8 mouse cellular contexts compared by ENCODE assay signal in the genomic region with DNA sequence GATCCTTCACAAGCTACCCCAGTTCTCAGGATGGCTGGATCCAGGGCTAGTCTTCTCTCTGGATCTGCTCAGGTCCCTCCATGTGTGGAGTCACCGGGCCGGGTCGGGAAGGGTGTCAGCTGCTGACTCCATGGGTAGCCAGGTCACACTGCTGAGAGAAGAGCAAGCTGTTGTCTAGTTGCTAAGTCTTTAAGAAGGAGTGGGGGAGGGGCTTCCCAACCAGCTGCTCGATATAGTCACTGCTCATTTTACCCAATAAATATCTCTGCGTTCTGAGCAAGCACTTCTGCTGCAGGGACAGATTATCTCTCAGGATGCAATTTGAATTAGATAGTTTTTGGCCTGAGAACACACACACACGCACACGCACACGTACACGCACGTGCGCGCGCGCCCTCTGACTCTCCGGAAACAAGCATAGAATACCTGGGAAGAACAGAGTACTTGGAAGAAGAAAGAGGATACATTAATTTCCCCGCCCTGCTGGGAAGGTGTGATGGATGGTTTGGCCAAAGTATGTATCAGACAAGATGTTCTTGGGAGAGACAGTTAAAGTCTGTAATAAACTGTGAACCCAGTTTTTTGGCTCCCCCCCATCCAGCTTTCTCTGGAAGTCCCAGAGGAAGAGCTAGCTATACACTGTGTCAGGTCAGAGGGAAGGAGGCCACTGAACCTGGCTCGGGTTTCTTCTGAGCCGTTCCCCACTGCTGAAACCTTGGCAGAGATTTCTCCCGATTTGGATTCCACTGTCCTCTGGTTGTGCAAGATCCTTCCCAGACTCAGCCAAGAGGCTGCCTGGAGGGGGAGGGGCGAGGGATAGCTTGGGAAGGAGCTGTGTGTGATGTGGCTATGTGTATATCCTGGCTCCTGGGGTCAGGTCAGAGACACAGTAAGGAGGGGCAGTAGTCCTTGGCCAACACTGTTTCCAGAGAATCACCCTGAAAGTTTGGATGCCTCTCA. TPM values are rescaled to one million over a fixed set of nuclear protein-coding genes. Genes with fewer than 3 reads are reported as not detected.
A peak's percentile ranks its signal among the peaks of the same experiment; 100 is the strongest.
DNase-seq lines count a peak whose midpoint lies in the region; ATAC-seq lines count a peak whose summit lies in the region.

No protein-coding gene starts in this region.

- H3K9me3 ChIP-seq in embryonic facial prominence, embryonic 10.5 days = peaks cover 10% of the 10 kb centered on the region; the same call in 1 of the 2 replicates
- H3K9me3 ChIP-seq in intestine, embryonic 15.5 days = no peaks in the 10 kb centered on the region

- H3K27me3 ChIP-seq in embryonic facial prominence, embryonic 10.5 days (replicated peaks; ENCODE audit: low read depth, poor library complexity, severe bottlenecking) = no peaks in the 10 kb centered on the region
- H3K27me3 ChIP-seq in intestine, embryonic 15.5 days (replicated peaks) = no peaks in the 10 kb centered on the region

- H3K4me2 ChIP-seq in intestine, embryonic 15.5 days (replicated peaks) = no peak overlapping the region

- no peaks in the 10 kb centered on the region for H3K36me3 ChIP-seq in embryonic facial prominence, embryonic 10.5 days (replicated peaks)
- H3K36me3 ChIP-seq in intestine, embryonic 15.5 days = no peaks in the 10 kb centered on the region

- no peak overlapping the region; the same call in 1 of the 2 replicates for H3K27ac ChIP-seq in embryonic facial prominence, embryonic 10.5 days (replicated peaks)
- H3K27ac ChIP-seq in intestine, embryonic 15.5 days = peak overlapping the region; percentile 75

- WGBS in embryonic facial prominence, embryonic 10.5 days = 85% methylated on average over 20 of the region's 20 CpGs
- 60% methylated on average over 20 of the region's 20 CpGs for WGBS in intestine, embryonic 15.5 days

- H3K9ac ChIP-seq in intestine, embryonic 15.5 days = no peak overlapping the region

- DNase-seq in cerebellum, adult 11 months = peak; percentile 33
- peak; percentile 8 for DNase-seq in embryonic facial prominence, embryonic 10.5 days (ENCODE audit: low spot score)
- peak; percentile 85 for DNase-seq in lung, postnatal 14 days
- no peak for DNase-seq in spleen, postnatal 10 days (ENCODE audit: low spot score in 2 of 2)
- DNase-seq in thymus, postnatal 0 days (ENCODE audit: low spot score) = no peak
- DNase-seq in thymus, postnatal 25 days = no peak

- peaks cover 12% of the 10 kb centered on the region; the same call in 1 of the 2 replicates for H3K4me1 ChIP-seq in embryonic facial prominence, embryonic 10.5 days
- H3K4me1 ChIP-seq in intestine, embryonic 15.5 days (replicated peaks) = 0 out of 2 replicates have a peak, but pooled peaks cover 5% of the 10 kb centered on the region

- ATAC-seq in cerebellum, adult (ENCODE audit: insufficient number of reproducible peaks, low FRiP score, low TSS enrichment) = no peak
- peak; percentile 83 for ATAC-seq in intestine, embryonic 15.5 days

- H3K4me3 ChIP-seq in embryonic facial prominence, embryonic 10.5 days = no peak overlapping the region
- H3K4me3 ChIP-seq in intestine, embryonic 15.5 days (replicated peaks) = no peak overlapping the region

RNA-seq across cellular contexts. Expression of gene Col6a2, which starts 41.0 kb away (rescaled TPM):
- polyA plus RNA-seq in embryonic facial prominence, embryonic 10.5 days (2016; fragmentation: Nextera tagmentation; extraction: Ambion mirVana) = 6.5 and 11.8 TPM in 2 replicates
- polyA plus RNA-seq in intestine, embryonic 15.5 days (2015; fragmentation: Nextera tagmentation; extraction: Ambion mirVana) = 274 and 282 TPM in 2 replicates
- polyA plus RNA-seq in thymus, postnatal 0 days (2015; fragmentation: Nextera tagmentation; extraction: Ambion mirVana) = 21.6 and 24.7 TPM in 2 replicates

Comparison
In these comparisons a context has a peak if more than half of its experiments do, and no peak if none do; other contexts are left out.
1. DNase-seq: peak in cerebellum, adult 11 months (single experiment), embryonic facial prominence, embryonic 10.5 days (single experiment) and lung, postnatal 14 days (single experiment); none in spleen, postnatal 10 days (0 of 2), thymus, postnatal 0 days (single experiment) and thymus, postnatal 25 days (single experiment).
2. RNA of gene Col6a2, which starts 41.0 kb away (polyA plus RNA-seq): 274 to 282 TPM in intestine, embryonic 15.5 days; 21.6 to 24.7 TPM in thymus, postnatal 0 days and 6.5 to 11.8 TPM in embryonic facial prominence, embryonic 10.5 days; every median in the first group is over 10 times any median in the second.